Mouse (Mus musculus): ENCODE results near the gene Sncg. TPM values are rescaled to one million over a fixed set of nuclear protein-coding genes. Genes with fewer than 3 reads are reported as not detected.
"Not testable (repeated sequence)": the region's sequence is repeated elsewhere in the genome, so short reads cannot be mapped to it uniquely, and the experiment has no call there.

The Sncg gene
- 7.4 and 9.7 TPM in 2 replicates for total RNA-seq (2021)
- long read RNA-seq, partial matches to known transcripts: 1 of 3 reads
- long read RNA-seq, other reads (novel, unspliced or antisense): 0 of 3 reads

DNA sequence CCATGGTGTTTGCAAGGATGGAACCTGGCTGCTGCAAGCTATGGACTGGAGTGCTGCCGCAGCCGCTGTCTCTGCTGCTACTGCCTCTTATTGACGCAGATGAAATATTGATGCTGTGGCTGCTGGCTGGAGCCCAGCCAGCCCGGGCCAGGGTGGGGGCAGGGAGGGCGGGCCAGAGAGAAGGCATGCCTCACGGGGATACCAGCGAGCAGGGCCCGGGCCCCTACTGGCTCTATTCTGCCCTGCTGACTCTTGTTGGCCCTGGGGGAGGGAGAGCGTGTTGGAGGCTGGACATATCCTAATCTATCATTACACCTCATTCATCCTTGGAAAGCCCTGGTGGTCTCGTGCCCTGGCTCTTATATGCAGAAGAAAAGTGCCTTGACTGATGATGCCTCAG, at the start of gene Sncg:
Sncg (minus strand) TSS at position 213 of the 400 bp plus-strand sequence.
- peak; percentile 30 for DNase-seq

DNA sequence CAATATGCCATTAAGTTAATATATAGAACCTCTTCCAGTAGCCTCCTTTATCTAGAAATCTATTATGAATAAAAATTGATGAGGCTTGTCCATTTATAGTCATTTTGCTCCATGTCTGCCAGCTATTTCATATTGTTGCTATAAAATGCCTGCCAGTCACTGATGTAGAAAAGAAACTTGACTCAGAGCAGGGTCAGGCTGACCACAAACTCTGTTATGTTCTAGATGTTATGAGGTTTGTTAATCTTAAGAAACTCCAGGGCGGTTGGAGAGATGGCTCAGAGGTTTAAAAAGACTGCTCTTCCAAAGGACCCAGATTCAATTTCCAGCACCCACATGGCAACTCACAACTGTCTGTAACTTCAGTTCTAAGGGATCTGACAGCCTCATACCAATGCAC, 46.5 kb upstream of the Sncg start:
- no peak for DNase-seq

DNA sequence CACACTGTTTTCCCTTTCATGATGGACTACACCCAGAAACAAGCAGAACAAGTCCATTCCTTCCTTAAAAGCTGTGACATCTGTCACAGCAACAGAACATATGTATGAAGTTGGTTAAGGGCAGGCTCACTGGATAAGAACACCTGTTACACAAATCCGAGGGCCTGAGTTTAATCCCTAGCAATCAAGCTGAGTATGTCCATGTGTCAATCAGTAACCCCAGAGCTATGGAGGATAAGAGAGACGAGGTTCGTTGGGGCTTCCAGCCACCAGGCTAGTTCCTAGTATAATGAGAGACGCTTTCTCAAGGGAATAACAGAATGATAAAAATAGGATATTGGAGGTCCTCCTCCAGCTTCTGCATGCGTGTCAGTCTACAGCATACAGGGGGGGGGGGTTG, 42.9 kb upstream of the Sncg start:
- no peak for DNase-seq

DNA sequence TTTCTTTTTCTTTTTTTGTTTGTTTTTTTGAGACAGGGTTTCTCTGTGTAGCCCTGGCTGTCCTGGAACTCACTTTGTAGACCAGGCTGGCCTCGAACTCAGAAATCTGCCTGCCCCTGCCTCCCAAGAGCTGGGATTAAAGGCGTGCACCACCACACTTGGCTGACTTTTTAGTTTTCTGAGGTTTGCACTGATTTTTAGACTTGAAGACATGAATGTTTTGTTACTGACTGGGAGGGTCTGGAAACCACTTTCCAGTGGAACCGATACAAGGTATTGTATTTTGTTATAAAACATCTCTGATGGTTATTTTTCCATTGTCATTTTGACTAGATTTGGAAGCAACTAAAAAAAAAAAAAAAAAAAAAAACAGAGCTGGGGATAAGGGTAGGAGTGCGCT, 42.4 kb upstream of the Sncg start:
- not testable (repeated sequence) for DNase-seq

DNA sequence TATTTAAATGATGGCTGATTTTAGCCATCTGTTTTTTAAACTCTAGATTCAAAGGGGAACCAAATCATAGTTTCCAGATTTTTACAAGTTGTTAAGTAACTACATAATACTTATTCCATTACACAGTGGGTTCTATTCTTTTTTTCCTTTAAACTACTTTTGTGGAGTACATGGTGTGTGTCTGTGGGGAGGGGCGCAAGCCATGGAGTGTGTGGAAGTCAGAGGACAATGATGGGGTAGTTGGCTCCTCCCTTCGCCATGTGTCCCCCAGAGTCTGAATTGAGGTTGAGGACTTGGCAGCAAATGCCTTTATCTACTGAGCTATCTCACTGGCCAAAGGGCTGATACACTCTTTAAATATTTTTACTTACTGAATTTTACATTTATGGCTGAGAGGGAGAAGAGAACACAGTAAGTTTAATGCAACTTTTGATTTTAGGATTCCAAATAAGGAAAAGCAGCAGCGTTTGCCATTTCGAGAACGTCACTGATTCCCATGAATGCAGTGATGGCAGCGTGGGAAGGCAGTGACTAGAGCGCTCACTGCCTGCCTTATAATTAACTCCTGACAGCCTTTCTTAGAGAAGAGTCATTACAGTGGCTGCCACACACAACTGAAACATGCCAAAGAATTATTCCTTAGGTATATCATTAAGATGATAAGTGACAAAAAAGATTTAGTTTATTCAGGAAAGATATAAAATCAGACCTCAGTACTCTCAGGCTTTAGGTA, 37.7 kb upstream of the Sncg start:
- DNase-seq: no peak

DNA sequence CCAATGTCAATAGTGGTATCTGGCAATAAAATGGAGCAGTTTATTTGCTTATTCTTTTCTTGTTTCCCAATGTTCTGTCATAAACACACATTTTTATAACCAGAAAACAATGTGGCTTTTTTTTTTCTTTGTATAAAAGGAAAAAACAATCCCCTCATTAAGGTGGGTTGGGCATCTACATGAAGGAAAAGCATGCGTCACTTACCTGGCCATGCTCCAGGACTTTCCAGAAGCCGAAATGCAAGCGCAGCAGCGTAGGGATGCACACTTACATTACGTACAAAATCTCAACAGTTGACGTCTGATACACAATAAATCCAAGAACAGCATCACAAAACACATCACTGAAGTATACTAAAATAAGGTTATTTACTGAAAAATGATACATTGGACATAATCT, 36.1 kb upstream of the Sncg start:
- DNase-seq: no peak

DNA sequence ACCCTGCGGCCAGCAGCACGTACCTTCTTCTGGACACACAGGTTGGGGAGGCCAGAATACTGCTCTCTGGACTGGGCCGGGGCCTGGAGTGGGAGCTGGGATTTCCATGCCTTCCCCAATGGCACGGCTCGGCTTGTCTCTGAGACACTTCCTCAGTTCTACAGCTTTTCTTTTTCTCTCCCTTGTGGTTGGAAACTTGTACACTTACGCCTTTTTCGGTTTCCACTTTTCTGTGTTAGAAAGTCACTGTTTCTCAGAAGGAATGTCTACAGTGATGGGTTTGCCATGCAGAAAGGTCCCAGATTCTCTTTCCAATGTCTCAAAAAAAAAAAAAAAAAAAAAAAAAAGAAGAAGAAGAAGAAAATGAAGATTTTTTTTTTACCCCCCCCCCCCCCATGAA, 28.8 kb upstream of the Sncg start:
- DNase-seq: no peak

DNA sequence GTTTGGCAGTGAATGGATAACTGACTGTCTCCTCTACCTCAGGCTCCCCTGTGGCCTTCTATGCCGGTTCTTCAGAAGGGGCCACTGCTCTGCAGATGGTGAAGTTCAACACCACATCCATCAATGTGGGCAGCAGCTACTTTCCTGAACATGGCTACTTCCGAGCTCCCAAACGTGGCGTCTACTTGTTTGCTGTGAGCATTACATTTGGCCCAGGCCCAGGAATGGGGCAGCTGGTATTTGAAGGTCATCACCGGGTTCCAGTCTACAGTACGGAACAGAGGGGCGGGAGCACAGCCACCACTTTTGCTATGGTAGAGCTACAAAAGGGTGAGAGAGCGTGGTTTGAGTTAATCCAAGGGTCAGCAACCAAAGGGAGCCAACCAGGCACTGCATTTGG, 28.3 kb upstream of the Sncg start:
- DNase-seq: peak; percentile 61

DNA sequence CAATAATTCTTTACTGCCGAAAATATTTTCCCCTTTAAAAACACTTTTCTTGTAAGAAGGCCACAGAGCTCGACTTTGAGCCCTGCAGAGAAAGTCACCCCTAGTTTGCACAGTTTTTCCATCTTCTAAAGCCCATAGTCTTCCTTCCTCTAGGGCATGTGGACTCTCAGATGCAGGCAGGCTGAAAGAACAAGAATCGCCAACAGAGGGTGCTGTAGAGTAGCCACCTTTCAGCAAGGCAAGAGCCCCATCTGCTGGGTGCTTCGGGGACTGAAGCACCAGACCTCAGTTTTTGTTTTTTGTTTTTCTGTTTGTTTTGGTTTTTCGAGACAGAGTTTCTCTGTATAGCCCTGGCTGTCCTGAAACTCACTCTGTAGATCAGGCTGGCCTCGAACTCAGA, 26.5 kb upstream of the Sncg start:
- peak; percentile 73 for DNase-seq

DNA sequence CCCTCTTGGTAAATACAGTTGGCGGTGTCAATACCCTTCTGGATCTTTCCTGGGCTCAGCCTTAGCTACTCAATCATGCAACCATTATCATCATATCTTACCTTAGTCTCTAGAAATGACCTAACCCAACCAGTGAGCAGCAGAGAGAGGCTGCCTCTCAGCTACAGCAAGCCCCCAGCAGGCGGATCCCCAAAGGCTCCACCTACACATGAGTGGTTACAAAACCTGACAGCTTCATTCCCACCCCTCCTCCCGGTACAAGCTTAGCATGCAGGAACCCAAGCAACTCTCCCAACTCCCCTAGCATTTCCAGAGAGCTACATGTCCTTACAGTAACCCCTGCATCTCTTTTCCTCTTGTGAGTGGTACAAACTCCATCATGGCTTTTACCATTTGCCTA, 25.4 kb upstream of the Sncg start:
- no peak for DNase-seq

DNA sequence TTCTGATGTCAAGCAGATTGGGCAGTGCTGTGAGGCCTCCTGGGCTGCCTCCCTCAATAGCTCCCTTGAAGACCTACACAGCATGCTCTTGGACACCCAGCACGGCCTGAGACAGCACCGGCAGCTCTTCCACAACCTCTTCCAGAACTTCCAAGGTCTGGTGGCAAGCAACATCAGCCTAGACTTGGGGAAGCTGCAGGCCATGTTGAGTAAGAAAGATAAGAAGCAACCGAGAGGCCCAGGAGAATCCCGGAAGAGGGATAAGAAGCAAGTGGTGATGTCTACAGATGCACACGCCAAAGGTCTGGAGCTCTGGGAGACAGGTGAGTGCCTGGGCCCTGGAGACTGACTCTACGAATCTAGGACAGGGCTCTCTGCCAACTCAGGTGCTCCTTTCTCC, 24.7 kb upstream of the Sncg start:
- DNase-seq: no peak

DNA sequence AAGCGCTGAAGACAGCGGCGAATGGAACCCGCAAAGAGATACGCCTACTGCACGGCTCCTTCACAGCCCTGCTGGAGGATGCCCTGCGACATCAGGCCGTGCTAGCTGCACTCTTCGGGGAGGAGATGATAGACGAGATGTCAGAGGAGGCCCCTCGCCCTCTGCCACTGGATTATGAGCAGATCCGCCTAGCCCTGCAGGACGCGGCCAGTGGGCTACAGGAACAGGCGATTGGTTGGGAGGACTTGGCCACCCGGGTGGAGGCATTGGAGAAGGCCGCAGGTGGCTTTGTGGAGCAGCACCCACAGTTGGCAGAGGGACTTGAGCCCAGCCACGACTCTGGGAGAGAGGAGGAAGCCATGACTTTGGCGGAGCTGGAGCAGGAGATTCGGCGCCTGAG, 24.3 kb upstream of the Sncg start:
- no peak for DNase-seq

DNA sequence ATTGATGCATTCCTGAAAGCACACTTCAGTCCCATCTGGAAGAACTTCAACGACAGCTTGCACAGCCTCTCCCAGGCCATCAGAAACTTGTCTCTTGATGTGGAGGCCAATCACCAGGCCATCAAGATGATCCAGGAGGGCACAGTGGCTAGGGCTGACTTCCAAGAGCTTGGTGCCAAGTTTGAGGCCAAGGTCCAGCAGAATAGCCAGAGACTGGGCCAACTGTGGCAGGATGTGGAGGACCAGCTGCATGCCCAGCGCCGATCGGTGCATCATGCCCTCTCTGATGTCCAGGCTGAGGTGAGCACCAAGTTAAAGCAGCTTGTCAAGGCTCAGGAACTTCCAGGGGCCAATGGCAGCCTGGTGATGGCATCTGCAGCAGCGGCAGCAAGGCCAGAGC, 23.3 kb upstream of the Sncg start:
- peak; percentile 30 for DNase-seq

DNA sequence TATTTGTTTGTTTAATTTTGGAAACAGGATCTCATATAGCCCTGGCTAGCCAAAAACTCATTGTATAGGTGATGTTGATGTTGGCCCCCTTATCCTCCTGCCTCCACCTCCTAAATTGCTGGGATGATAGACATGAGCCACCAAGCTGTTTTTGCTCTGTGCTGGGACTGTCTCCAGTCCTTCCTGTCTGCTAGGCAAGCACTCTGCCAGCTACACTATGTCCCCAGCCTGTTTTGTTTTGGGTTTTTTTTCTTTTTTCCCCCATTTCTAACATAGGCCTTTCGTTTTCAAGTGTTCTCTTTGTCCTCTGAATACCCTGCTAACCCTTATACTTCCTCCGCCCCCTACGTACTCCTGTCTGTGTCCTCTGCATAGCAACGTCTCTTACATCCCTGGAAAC, 18.7 kb upstream of the Sncg start:
- DNase-seq: no peak

DNA sequence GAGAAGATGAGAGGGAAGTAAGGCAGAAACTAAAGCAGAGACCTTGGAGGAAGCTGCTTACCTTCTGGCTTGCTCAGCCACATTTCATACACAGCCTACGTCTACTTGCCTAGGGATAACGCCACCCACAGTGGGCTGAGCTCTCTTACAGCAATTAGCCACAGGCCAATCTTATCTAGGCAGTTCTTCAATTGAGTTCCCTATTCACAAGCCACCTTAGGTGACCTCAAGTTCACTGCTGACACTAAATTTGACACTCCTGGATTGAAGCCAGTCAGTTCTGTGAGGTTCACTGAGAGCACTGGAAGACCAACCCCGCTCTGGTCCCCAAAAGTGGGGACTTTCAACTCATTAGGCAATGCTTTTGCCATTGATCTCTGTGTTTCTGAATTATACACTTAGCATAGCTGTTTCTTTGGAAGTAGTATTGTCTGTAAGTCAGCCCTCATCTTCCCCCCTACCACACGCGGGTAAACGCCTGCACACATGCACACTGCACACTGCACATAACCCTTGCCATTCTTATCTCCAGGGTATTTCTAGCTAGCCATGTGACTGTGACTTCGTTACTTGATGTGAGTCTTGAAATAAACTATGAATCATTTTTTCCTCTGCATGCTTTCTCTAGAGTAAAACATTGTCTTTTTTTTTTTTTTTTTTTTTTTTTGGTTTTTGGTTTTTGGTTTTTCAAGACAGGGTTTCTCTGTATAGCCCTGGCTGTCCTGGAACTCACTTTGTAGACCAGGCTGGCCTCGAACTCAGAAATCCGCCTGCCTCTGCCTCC, 8.5 kb upstream of the Sncg start:
- no peak for DNase-seq

DNA sequence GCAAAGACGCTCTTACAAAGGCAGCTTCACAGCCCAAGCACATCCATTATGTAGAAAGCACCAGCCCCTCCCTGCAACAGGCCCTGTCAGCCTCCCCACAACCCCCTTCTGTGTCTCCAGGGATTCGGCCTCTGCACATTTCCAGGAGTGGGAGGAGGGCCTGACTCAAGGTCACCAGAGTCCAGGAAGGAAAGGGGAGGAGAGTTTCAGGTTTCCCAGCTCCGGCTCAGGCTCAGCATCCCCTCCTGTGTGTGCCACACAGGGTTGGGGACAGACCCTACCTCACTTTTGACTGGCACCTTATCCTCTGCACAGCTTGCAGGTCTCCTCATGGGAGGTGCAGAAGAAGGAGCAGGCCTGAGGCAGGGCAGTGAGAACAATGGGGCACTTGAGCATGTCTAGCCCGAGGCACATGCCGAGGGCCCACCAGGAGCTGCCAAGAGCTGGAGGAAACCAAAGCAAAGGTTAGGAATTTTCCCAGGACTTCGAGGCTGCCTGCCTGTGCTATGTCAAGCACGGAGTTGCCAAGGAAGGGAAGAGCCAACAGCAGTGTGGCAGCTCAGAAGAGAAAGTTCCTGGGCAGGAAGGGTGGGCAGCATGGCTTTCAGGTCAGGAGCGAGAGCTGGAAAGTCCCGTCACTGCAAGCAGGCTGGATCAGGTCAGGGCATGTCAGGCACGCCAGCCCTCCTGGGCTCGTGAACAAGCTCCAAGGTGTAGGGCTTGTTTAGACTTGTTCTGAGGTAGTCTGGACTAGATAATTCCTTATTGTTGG, 4.2 kb upstream of the Sncg start:
- peak; percentile 44 for DNase-seq

DNA sequence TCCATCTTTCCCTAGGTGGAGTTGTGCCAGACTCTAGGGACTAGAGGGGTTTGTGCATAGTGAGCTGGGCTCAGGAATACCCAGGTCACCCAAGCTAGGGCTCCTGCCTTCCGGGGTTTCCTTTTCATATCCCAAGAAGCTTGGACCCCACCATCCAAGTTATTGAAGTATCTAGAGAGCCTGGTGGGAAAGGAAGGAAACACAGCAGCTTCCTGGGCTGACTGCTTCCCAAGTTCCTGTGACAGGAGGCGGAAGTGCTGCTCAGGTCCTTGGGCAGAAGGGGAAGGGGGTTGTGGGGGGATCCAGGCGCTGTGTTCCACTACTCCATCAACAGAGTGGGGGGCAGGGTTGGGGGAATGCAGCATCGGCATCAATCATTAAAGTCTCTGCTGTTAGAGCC, 2.5 kb upstream of the Sncg start:
- no peak for DNase-seq

DNA sequence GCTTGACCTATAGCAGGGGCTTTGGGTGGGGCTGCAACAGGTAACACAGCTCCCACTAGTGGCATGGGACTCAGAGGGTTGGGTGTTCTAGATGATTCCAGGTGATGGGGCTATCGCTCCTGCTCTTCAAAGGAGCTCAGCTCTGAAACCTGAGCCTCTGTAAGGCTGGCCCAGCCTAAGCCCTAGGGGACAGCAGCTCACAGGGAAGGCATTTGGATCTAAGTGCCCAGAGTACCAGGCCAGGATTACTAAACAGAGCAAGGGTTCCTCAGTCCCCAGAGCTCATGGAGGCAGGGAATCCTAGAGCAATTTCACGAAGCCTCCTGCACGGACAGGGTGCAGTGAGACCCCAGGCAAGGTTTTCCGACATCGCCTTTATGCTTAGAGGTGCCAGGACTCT, 1.4 kb upstream of the Sncg start:
- DNase-seq: no peak

DNA sequence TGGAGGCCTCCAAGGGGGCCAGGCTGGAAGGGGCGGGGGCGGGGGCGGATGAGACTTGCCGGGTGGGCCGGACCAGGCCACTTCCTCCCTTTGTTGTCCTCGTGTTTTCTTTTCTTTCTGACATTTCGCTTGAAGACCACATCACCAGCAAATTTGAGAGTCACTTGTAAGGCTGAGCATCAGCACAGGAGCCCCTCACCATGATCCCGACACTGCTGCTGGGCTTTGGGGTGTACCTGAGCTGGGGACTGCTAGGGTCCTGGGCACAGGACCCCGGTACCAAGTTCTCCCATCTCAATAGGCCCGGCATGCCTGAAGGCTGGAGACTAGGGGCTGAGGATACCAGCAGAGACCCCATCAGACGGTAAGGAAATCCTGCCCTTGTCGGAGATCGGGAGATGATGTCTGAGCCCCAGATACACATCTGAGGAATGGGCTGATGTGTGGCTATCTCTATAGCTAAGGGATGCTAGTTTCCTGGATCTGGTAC, 871 bp upstream of the Sncg start, which contains the start of gene Mmrn2:
Mmrn2 (plus strand) TSS at position 51 of the 490 bp plus-strand sequence.
- DNase-seq: no peak

DNA sequence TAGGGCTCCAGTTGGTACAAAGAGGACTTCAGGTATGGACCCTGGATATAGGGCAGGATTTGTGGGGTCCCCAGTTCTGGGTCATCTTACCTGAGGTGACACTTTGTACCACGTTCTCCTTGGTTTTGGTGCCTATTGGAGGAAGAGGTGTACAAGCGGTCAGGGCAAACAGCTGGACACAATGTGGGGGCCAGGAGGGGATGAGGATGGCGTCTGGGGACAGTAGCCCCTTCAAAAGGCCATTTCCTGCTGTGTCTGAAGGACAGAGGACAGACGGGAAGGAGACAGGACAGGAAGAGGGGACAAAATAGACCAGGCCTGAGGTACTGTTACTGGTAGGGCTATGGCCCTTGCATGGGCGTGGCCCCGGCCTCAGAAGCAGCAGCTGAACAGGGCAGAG, 1.0 kb downstream of the Sncg start:
- DNase-seq: no peak

DNA sequence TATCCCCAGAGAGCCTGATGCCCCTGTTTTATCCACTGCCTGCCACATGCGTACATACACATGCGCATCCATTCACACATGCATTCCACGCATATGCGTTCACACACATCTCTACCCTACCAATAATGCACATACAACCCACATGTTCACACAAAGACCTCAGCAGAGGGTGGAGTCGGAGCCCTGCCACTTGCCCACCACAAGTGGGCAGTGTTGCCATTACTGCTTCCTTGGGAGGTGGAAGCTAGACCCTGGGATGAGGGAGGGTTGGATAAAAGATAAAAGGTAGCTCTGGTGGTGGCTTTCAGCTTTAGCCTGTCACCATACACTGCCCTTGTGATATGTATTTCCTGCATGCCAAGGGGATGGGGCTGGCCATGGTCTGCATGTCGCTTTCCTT, 1.9 kb downstream of the Sncg start:
- peak; percentile 61 for DNase-seq

DNA sequence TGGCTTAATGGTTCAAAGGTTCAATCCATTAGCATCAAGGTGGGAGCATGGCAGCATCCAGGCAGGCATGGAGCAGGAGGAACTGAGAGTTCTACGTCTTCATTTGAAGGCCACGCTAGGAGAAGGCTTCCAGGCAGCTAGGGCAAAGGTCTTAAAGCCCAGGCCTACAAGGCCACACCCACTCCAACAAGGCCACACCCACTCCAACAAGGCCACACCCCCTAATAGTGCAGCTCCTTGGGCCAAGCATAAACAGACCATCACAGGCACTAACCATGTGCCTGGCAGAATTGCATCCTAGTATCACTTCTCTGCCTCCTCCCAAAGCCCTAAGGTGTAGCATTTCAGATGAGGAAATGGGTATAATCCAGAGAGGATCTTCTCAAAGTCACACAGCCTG, 2.8 kb downstream of the Sncg start:
- no peak for DNase-seq

DNA sequence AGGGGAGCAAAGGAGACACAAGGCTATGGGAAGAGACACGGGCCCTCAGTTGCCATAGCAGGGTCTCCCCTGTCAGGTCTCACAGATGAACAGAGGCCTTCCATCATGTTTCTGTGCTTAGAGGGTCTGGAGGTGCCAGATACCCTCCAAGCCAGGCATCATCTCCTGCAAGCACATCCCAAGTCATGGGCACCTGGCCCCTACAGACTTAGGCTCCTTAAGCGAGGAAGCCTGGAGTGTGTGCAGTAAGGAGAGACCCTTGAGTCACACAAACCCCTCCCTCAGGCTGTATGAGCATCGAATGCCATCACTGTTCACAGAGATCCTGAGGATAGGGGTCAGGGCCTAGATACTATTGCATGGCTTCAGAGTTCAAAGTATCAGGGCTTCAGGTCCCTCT, 3.7 kb downstream of the Sncg start:
- DNase-seq: no peak
